Mouse (Mus musculus) kidney, postnatal 0 days (tissue): Measurements from ENCODE around the gene Sirt1. TPM values are rescaled to one million over a fixed set of nuclear protein-coding genes. Genes with fewer than 3 reads are reported as not detected.
"Not testable (repeated sequence)": the region's sequence is repeated elsewhere in the genome, so short reads cannot be mapped to it uniquely, and the experiment has no call there.

Experiments
- ATAC-seq: fragments of 200-750 bp; cut with Nextera tagmentation; replicated peaks from 2 replicates; pipeline ENCODE4 v1.8.0; 2017; ENCODE audit warnings: low read depth, moderate number of reproducible peaks, moderate TSS enrichment, moderate library complexity; ENCODE audit not compliant: low FRiP score
- DNase-seq: peaks from one replicate; pipeline ENCODE4 v3.0.0-alpha.2; 2016; ENCODE audit warnings: low spot score
- H3K27ac ChIP-seq: fragments of 300-500 bp; sonication (generic); 2 replicates; pipeline ENCODE4 v1.5.1; 2014; ENCODE audit warnings: mild to moderate bottlenecking
- H3K27me3 ChIP-seq: fragments of 300-500 bp; sonication (generic); 2 replicates; pipeline ENCODE4 v1.6.1; 2014; ENCODE audit warnings: low read length, mixed read lengths; ENCODE audit not compliant: insufficient read depth
- H3K36me3 ChIP-seq: fragments of 300-500 bp; sonication (generic); 2 replicates; pipeline ENCODE4 v1.6.1; 2014; ENCODE audit warnings: low read length, mixed read lengths; ENCODE audit not compliant: insufficient read depth
- H3K4me1 ChIP-seq: fragments of 300-500 bp; sonication (generic); replicated peaks from 2 replicates; pipeline ENCODE4 v1.6.1; 2014; ENCODE audit warnings: antibody characterized with exemption, low read length, mixed read lengths; ENCODE audit not compliant: insufficient read depth
- H3K4me2 ChIP-seq: fragments of 300-500 bp; sonication (generic); 2 replicates; pipeline ENCODE4 v1.6.1; 2014; ENCODE audit warnings: mild to moderate bottlenecking, low read length, moderate library complexity, mixed read lengths
- H3K4me3 ChIP-seq: fragments of 300-500 bp; sonication (generic); replicated peaks from 2 replicates; pipeline ENCODE4 v1.5.1; 2014; ENCODE audit warnings: low read depth, low read length
- H3K9ac ChIP-seq: fragments of 300-500 bp; sonication (generic); 2 replicates; pipeline ENCODE4 v1.6.1; 2014; ENCODE audit warnings: low read depth, low read length
- H3K9me3 ChIP-seq: fragments of 300-500 bp; sonication (generic); replicated peaks from 2 replicates; pipeline ENCODE4 v1.6.1; 2016; ENCODE audit warnings: low read length, inconsistent platforms, mixed read lengths
- CTCF ChIP-seq: IDR thresholded peaks from 2 replicates; pipeline ENCODE4 v1.5.1; 2016; ENCODE audit warnings: antibody characterized with exemption, low read depth, mild to moderate bottlenecking, moderate library complexity
- WGBS: fragments of 180-500 bp; shearing (Covaris S2); extraction: QIAGEN DNeasy Blood & Tissue Kit; methylation state at CpG from one replicate; pipeline ENCODE4 v1.1.7; 2014; 5-methylcytosine and 5-hydroxymethylcytosine counted together
- polyA plus RNA-seq: library from polyadenylated mRNA; unstranded; fragments of >200 nt; fragmentation: Nextera tagmentation; extraction: Ambion mirVana; gene quantifications from 2 replicates; pipeline ENCODE4 v1.2.1, GENCODE M21; 2015

Gene Sirt1
- polyA plus RNA-seq, 1 experiment from 2014 or later: 6.7 TPM

- no peak for TF ChIP-seq CTCF
- Histone ChIP-seq H3K27me3 (no peaks in the 10 kb centered on the region), H3K4me3 (no peak overlapping the region), H3K27ac (no peak overlapping the region), H3K9me3 (no peaks in the 10 kb centered on the region), H3K36me3 (no peaks in the 10 kb centered on the region), H3K4me1 (no peaks in the 10 kb centered on the region), H3K4me2 (no peak overlapping the region), H3K9ac (no peak overlapping the region)
- DNase-seq: no peak
- WGBS: 91% methylated on average over 10 of the region's 10 CpGs
- ATAC-seq: no peak
Measured at GRCm38 (mm10) chr10:63396963-63397362, 15.5 kb upstream of the Sirt1 start.

DNA sequence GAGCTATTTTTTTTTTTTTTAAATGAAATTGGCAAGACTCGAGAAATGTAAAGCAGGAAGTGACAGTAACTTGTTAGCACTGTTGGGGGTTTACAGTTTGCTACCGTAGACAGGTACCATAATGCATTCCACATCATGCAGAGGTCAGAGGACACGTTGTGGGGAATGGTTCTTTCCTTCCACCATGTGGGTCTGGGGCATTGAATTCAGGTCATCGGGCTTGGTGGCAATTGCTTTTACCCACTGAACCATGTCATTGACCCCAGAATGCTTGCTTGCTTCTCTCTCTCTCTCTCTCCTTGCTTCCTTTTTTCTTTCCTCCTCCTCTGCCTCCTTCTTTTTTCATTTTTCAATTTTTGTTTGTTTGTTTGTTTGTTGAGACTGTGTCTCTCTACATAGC is 7.4 kb upstream of the Sirt1 start:
- Histone ChIP-seq H3K4me1 (no peaks in the 10 kb centered on the region), H3K9me3 (no peaks in the 10 kb centered on the region), H3K27ac (no peak overlapping the region), H3K27me3 (no peaks in the 10 kb centered on the region), H3K4me2 (no peak overlapping the region), H3K9ac (no peak overlapping the region), H3K4me3 (no peak overlapping the region), H3K36me3 (no peaks in the 10 kb centered on the region)
- WGBS: 39% methylated on average over 4 of the region's 4 CpGs
- no peak for ATAC-seq
- no peak for DNase-seq
- TF ChIP-seq CTCF: no peak

DNA sequence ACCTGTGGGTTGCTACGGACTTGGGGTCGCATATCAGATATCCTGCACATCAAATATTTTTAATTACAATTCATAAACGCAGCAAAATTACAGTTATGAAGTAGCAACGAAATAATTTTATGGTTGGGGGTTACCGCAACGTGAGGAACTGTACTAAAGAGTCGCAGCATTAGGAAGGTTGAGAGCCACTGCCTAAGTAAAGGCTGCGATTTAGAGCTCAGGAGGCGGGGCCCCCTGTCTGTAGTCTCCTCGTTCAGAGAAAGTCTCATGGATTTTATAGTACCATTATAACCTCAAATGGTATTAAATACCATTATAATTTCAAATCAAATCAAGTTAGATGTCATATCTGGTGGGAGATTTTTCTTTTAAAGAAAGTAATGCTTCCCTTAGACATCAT is 5.5 kb upstream of the Sirt1 start:
- WGBS: 1% methylated on average over 10 of the region's 10 CpGs
- no peak overlapping the region for H3K27ac ChIP-seq
- H3K9ac ChIP-seq: peak overlapping the region; percentile 64; the same call in 1 of the 2 replicates
- peak overlapping the region; percentile 61 for H3K4me3 ChIP-seq
- ATAC-seq: no peak
- H3K27me3 ChIP-seq: no peaks in the 10 kb centered on the region
- H3K9me3 ChIP-seq: no peaks in the 10 kb centered on the region
- no peaks in the 10 kb centered on the region for H3K4me1 ChIP-seq
- TF ChIP-seq CTCF: no peak
- H3K36me3 ChIP-seq: no peaks in the 10 kb centered on the region
- DNase-seq: peak; percentile 22
- H3K4me2 ChIP-seq: peak overlapping the region; percentile 86

DNA sequence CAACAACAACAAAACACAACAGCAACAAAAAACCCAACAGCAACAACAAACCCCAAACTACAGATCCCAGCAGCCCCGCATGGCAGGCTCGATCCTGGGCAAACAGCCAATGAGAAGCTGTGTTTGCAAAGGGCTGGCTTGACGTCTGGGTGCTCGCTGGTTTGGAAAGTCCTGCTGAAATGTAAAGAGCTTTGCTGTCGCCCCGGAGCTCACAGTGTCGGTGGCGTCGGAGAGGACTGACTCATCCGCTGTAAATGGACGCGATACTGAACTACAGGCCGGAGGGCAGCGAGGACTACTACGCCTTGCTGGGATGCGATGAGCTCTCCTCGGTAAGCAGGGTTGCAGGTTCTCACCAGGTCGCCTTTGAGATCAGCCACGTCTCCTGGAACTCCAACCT is 4.9 kb upstream of the Sirt1 start:
- peak overlapping the region; percentile 64 for H3K9ac ChIP-seq
- H3K4me1 ChIP-seq: no peaks in the 10 kb centered on the region
- peak overlapping the region; percentile 61 for H3K4me3 ChIP-seq
- peak; percentile 51; the same call in 1 of the 2 replicates for ATAC-seq
- no peak for TF ChIP-seq CTCF
- H3K36me3 ChIP-seq: no peaks in the 10 kb centered on the region
- WGBS: 0% methylated on average over 19 of the region's 19 CpGs
- H3K9me3 ChIP-seq: no peaks in the 10 kb centered on the region
- no peaks in the 10 kb centered on the region for H3K27me3 ChIP-seq
- DNase-seq: peak; percentile 93
- H3K27ac ChIP-seq: peak overlapping the region; percentile 31; the same call in 1 of the 2 replicates
- H3K4me2 ChIP-seq: peak overlapping the region; percentile 86

DNA sequence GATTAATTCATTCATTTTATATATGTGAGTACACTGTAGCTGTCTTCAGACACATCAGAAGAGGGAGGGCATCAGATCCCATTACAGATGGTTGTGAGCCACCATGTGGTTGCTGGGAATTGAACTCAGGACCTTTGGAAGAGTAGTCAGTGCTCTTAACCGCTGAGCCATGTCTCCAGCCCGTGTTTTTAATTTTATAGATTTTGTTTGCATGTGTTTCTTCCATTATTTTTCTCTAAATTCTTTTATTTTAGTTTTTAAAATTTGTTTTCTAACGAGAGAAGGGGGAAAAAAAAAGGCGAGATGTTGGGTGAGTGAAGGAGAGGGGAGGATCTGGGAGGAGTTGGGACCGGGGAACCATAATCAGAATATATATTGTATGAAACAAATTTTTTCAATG is 4.4 kb upstream of the Sirt1 start:
- DNase-seq, H3K4me1 ChIP-seq, H3K9me3 ChIP-seq, H3K36me3 ChIP-seq, ATAC-seq, H3K27ac ChIP-seq, H3K27me3 ChIP-seq, H3K9ac ChIP-seq: not testable (repeated sequence)
- H3K4me3 ChIP-seq: peak overlapping the region; percentile 61; the same call in 1 of the 2 replicates
- peak overlapping the region; percentile 86 for H3K4me2 ChIP-seq
- WGBS: 16% methylated on average over 5 of the region's 5 CpGs

DNA sequence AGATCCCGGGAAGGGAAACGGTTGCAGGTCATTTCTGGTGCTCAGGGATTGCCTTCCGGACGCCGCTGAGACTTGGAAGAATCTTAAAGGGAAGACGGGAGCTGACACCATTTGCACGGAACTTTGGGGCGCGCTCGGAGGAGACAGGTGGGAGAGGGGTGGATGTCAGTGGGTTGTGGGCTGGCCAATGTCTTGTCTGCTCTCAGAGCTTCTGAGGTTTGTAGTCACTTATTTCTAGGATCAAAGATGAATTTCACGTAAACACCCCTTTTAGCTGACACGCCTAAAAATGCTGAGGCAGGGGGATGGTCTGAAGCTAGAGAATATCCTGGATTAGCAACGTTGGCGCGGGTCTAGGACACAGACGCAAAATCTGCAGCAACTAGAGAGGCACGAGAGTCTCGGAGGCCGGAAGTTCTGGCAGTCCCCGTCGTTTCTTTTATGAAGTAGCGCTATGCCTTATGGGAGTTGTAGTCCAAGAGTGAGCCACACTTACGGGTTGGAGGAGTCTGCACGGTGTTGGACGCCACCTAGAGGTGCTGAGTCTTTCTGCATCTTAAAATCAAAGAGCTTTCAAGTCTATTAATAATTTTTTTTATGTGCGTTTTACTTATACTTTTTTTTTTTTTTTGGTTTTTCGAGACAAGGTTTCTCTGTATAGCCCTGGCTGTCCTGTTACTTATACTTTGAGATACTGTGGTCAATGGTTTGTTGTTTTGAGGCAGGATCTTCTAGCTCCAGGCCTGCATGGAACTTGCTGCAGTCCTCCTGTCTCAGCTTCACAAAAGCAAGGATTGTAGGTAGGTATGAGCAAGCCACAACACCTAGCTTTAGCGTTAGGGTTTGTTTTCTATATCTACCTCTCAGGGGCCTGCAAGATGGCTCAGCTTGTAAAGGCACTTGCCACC is 1.1 kb upstream of the Sirt1 start, which contains the start of gene Dnajc12:
Dnajc12 (plus strand) TSS at position 72 of the 908 bp plus-strand sequence.
- Histone ChIP-seq H3K4me3 (peak within 1 kb of the TSS; percentile 53), H3K9ac (peak within 1 kb of the TSS; percentile 56), H3K36me3 (no peaks in the 10 kb centered on the region), H3K9me3 (no peaks in the 10 kb centered on the region), H3K4me2 (peak within 1 kb of the TSS; percentile 90), H3K4me1 (no peaks in the 10 kb centered on the region), H3K27ac (peak within 1 kb of the TSS; percentile 47; the same call in 1 of the 2 replicates), H3K27me3 (no peaks in the 10 kb centered on the region)
- WGBS: 1% methylated on average over 28 of the region's 28 CpGs
- DNase-seq (peak; percentile 99), ATAC-seq (peak; percentile 93)
- TF ChIP-seq CTCF: peak; percentile 87
